In the genomic region with DNA sequence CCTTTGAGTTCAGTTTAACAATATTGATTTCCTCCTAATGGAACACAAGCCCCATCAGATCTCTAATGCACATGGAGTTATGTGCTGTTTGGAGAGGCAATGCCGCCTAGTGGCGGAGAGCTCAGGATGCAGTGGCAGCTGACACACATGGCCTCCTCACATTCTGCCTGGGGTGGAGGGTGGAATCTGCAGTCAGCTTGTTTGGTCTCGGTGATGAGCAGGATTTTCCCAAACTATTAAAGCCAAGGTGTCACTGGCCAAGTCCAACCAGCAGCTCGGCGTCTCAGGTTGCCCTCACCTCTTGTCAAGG, we compare ENCODE assay signal across 7 mouse cellular contexts.
DNase-seq lines count a peak whose midpoint lies in the region; ATAC-seq and TF ChIP-seq lines count a peak whose summit lies in the region.

No protein-coding gene starts in this region.

- DNase-seq in embryonic facial prominence, embryonic 14.5 days (ENCODE audit: low spot score): peak; percentile 74
- peak; percentile 73 to 77 for DNase-seq in kidney, postnatal 25 days
- DNase-seq in right cerebral cortex, postnatal 14 days: peak; percentile 60

- no peaks in the 10 kb centered on the region for H3K36me3 ChIP-seq in E14TG2a.4 (ENCODE audit: insufficient read depth, low read length)
- no peaks in the 10 kb centered on the region for H3K36me3 ChIP-seq in embryonic facial prominence, embryonic 14.5 days (ENCODE audit: control insufficient read depth, insufficient read depth, low read length)
- no peaks in the 10 kb centered on the region for H3K36me3 ChIP-seq in heart, embryonic 13.5 days
- no peaks in the 10 kb centered on the region for H3K36me3 ChIP-seq in lung, embryonic 15.5 days

- WGBS in embryonic facial prominence, embryonic 14.5 days: 39% methylated on average over 5 of the region's 5 CpGs
- 34% methylated on average over 5 of the region's 5 CpGs for WGBS in heart, embryonic 13.5 days
- 37% methylated on average over 5 of the region's 5 CpGs for WGBS in lung, embryonic 15.5 days

- H3K27me3 ChIP-seq in E14TG2a.4 (ENCODE audit: insufficient read depth, low read length): peaks cover 28% of the 10 kb centered on the region
- no peaks in the 10 kb centered on the region for H3K27me3 ChIP-seq in embryonic facial prominence, embryonic 14.5 days (replicated peaks; ENCODE audit: control insufficient read depth, insufficient read depth, low read length)
- H3K27me3 ChIP-seq in heart, embryonic 13.5 days (replicated peaks): peaks cover 11% of the 10 kb centered on the region; the same call in 1 of the 2 replicates
- H3K27me3 ChIP-seq in lung, embryonic 15.5 days: no peaks in the 10 kb centered on the region

- H3K9ac ChIP-seq in embryonic facial prominence, embryonic 14.5 days (ENCODE audit: low read depth, low read length): no peak overlapping the region
- H3K9ac ChIP-seq in heart, embryonic 13.5 days: no peak overlapping the region
- H3K9ac ChIP-seq in lung, embryonic 15.5 days: no peak overlapping the region

- ATAC-seq in activated CD4-positive, CD25-positive, alpha-beta regulatory T cell, adult 4 months: peak; percentile 40
- ATAC-seq in embryonic facial prominence, embryonic 14.5 days (ENCODE audit: low read depth): peak; percentile 58; the same call in 1 of the 2 replicates
- ATAC-seq in heart, embryonic 13.5 days (ENCODE audit: extremely low read depth, insufficient number of reproducible peaks, low FRiP score, low TSS enrichment): no peak
- ATAC-seq in lung, embryonic 15.5 days (ENCODE audit: borderline replicate concordance, extremely low read depth, low FRiP score, low TSS enrichment): no peak

- peaks cover 23% of the 10 kb centered on the region for H3K4me1 ChIP-seq in E14TG2a.4 (replicated peaks; ENCODE audit: low read depth, low read length)
- H3K4me1 ChIP-seq in embryonic facial prominence, embryonic 14.5 days (ENCODE audit: control insufficient read depth, insufficient read depth, low read length): peaks cover 28% of the 10 kb centered on the region
- peaks cover 26% of the 10 kb centered on the region for H3K4me1 ChIP-seq in heart, embryonic 13.5 days
- peaks cover 22% of the 10 kb centered on the region for H3K4me1 ChIP-seq in lung, embryonic 15.5 days

- H3K4me2 ChIP-seq in embryonic facial prominence, embryonic 14.5 days (ENCODE audit: low read depth, low read length): no peak overlapping the region
- peak overlapping the region; percentile 57 for H3K4me2 ChIP-seq in heart, embryonic 13.5 days
- H3K4me2 ChIP-seq in lung, embryonic 15.5 days: peak overlapping the region; percentile 36

- no peak overlapping the region for H3K27ac ChIP-seq in embryonic facial prominence, embryonic 14.5 days (replicated peaks; ENCODE audit: low read depth, low read length)
- no peak overlapping the region for H3K27ac ChIP-seq in heart, embryonic 13.5 days (replicated peaks)
- H3K27ac ChIP-seq in lung, embryonic 15.5 days: no peak overlapping the region

- H3K9me3 ChIP-seq in E14TG2a.4 (ENCODE audit: low read length): no peaks in the 10 kb centered on the region
- no peaks in the 10 kb centered on the region for H3K9me3 ChIP-seq in embryonic facial prominence, embryonic 14.5 days (ENCODE audit: control insufficient read depth, low read length)
- H3K9me3 ChIP-seq in heart, embryonic 13.5 days: no peaks in the 10 kb centered on the region
- no peaks in the 10 kb centered on the region for H3K9me3 ChIP-seq in lung, embryonic 15.5 days

- no peak overlapping the region for H3K4me3 ChIP-seq in E14TG2a.4 (replicated peaks; ENCODE audit: low read length)
- no peak overlapping the region for H3K4me3 ChIP-seq in embryonic facial prominence, embryonic 14.5 days (ENCODE audit: low read depth, low read length)
- no peak overlapping the region for H3K4me3 ChIP-seq in heart, embryonic 13.5 days
- H3K4me3 ChIP-seq in lung, embryonic 15.5 days: no peak overlapping the region

- TF ChIP-seq CTCF in E14TG2a.4 (conservative IDR thresholded peaks at IDR 0.05; ENCODE audit: low read length): peak; percentile 79

Comparison
In these comparisons a context has a peak if more than half of its experiments do, and no peak if none do; other contexts are left out.
1. ATAC-seq: peak in activated CD4-positive, CD25-positive, alpha-beta regulatory T cell, adult 4 months (single experiment) and embryonic facial prominence, embryonic 14.5 days (single experiment); none in heart, embryonic 13.5 days (single experiment) and lung, embryonic 15.5 days (single experiment).
2. Peak in every context shown above with its lines, with median percentiles within 50 percentile points of each other: DNase-seq.